Mouse (Mus musculus): ENCODE results near the gene Polr2b. TPM values are rescaled to one million over a fixed set of nuclear protein-coding genes. Genes with fewer than 3 reads are reported as not detected.

Polr2b gene
- polyA plus RNA-seq, 1 experiment from 2014 or later, result 24.9 TPM

GRCm38 (mm10) chr5:77314206-77314605 lies 4.3 kb downstream of the Polr2b start:
- H3K4me3 ChIP-seq (ENCODE audit: low read depth, low read length), result no peak overlapping the region
- WGBS (ENCODE audit: insufficient replicate concordance), result 85% methylated on average over 4 of the region's 4 CpGs
- no peak overlapping the region for H3K4me2 ChIP-seq (ENCODE audit: low read depth, low read length)
- H3K9ac ChIP-seq (ENCODE audit: low read depth, low read length), result no peak overlapping the region
- H3K9me3 ChIP-seq (replicated peaks; ENCODE audit: control insufficient read depth, low read length), result no peaks in the 10 kb centered on the region
- H3K27me3 ChIP-seq (ENCODE audit: control insufficient read depth, insufficient read depth, low read depth, low read length), result no peaks in the 10 kb centered on the region
- H3K27ac ChIP-seq (ENCODE audit: low read length), result no peak overlapping the region
- peaks cover 12% of the 10 kb centered on the region for H3K4me1 ChIP-seq (ENCODE audit: control insufficient read depth, low read depth, low read length)
- H3K36me3 ChIP-seq (ENCODE audit: control insufficient read depth, insufficient read depth), result peaks cover 20% of the 10 kb centered on the region
- no peak for ATAC-seq (ENCODE audit: low read depth)

- 84% methylated on average over 6 of the region's 6 CpGs for WGBS (ENCODE audit: insufficient replicate concordance)
- H3K9me3 ChIP-seq (replicated peaks; ENCODE audit: control insufficient read depth, low read length), result no peaks in the 10 kb centered on the region
- H3K4me3 ChIP-seq (ENCODE audit: low read depth, low read length), result no peak overlapping the region
- no peak for ATAC-seq (ENCODE audit: low read depth)
- H3K4me1 ChIP-seq (ENCODE audit: control insufficient read depth, low read depth, low read length), result peaks cover 12% of the 10 kb centered on the region
- H3K27ac ChIP-seq (ENCODE audit: low read length), result no peak overlapping the region
- H3K9ac ChIP-seq (ENCODE audit: low read depth, low read length), result no peak overlapping the region
- H3K27me3 ChIP-seq (ENCODE audit: control insufficient read depth, insufficient read depth, low read depth, low read length), result no peaks in the 10 kb centered on the region
- peaks cover 22% of the 10 kb centered on the region for H3K36me3 ChIP-seq (ENCODE audit: control insufficient read depth, insufficient read depth)
- no peak overlapping the region for H3K4me2 ChIP-seq (ENCODE audit: low read depth, low read length)
These were observed 5.0 kb downstream of the Polr2b start for GRCm38 (mm10) chr5:77314986-77315385.

- 57% methylated on average over 1 of the region's 1 CpGs for WGBS (ENCODE audit: insufficient replicate concordance)
- Histone ChIP-seq H3K4me1 (ENCODE audit: control insufficient read depth, low read depth, low read length) (no peaks in the 10 kb centered on the region), H3K4me3 (ENCODE audit: low read depth, low read length) (no peak overlapping the region), H3K27ac (ENCODE audit: low read length) (no peak overlapping the region), H3K36me3 (ENCODE audit: control insufficient read depth, insufficient read depth) (peaks cover 69% of the 10 kb centered on the region), H3K4me2 (ENCODE audit: low read depth, low read length) (no peak overlapping the region), H3K27me3 (ENCODE audit: control insufficient read depth, insufficient read depth, low read depth, low read length) (no peaks in the 10 kb centered on the region), H3K9ac (ENCODE audit: low read depth, low read length) (no peak overlapping the region), H3K9me3 (replicated peaks; ENCODE audit: control insufficient read depth, low read length) (no peaks in the 10 kb centered on the region)
- ATAC-seq (ENCODE audit: low read depth), result no peak
These were observed 15.0 kb downstream of the Polr2b start for GRCm38 (mm10) chr5:77324936-77325335.

GRCm38 (mm10) chr5:77330154-77330553 lies 20.2 kb downstream of the Polr2b start:
- Histone ChIP-seq H3K36me3 (ENCODE audit: control insufficient read depth, insufficient read depth) (peaks cover 51% of the 10 kb centered on the region), H3K9ac (ENCODE audit: low read depth, low read length) (no peak overlapping the region), H3K4me2 (ENCODE audit: low read depth, low read length) (no peak overlapping the region), H3K27me3 (ENCODE audit: control insufficient read depth, insufficient read depth, low read depth, low read length) (no peaks in the 10 kb centered on the region), H3K9me3 (replicated peaks; ENCODE audit: control insufficient read depth, low read length) (no peaks in the 10 kb centered on the region), H3K4me3 (ENCODE audit: low read depth, low read length) (no peak overlapping the region), H3K4me1 (ENCODE audit: control insufficient read depth, low read depth, low read length) (no peaks in the 10 kb centered on the region), H3K27ac (ENCODE audit: low read length) (no peak overlapping the region)
- WGBS (ENCODE audit: insufficient replicate concordance), result 65% methylated on average over 5 of the region's 5 CpGs
- ATAC-seq (ENCODE audit: low read depth), result no peak

- WGBS (ENCODE audit: insufficient replicate concordance), result 76% methylated on average over 4 of the region's 4 CpGs
- no peaks in the 10 kb centered on the region for H3K27me3 ChIP-seq (ENCODE audit: control insufficient read depth, insufficient read depth, low read depth, low read length)
- H3K9ac ChIP-seq (ENCODE audit: low read depth, low read length), result no peak overlapping the region
- ATAC-seq (ENCODE audit: low read depth), result no peak
- H3K27ac ChIP-seq (ENCODE audit: low read length), result no peak overlapping the region
- H3K36me3 ChIP-seq (ENCODE audit: control insufficient read depth, insufficient read depth), result peaks cover 68% of the 10 kb centered on the region
- H3K4me1 ChIP-seq (ENCODE audit: control insufficient read depth, low read depth, low read length), result no peaks in the 10 kb centered on the region
- no peaks in the 10 kb centered on the region for H3K9me3 ChIP-seq (replicated peaks; ENCODE audit: control insufficient read depth, low read length)
- no peak overlapping the region for H3K4me2 ChIP-seq (ENCODE audit: low read depth, low read length)
- H3K4me3 ChIP-seq (ENCODE audit: low read depth, low read length), result no peak overlapping the region
These were observed 30.1 kb downstream of the Polr2b start for GRCm38 (mm10) chr5:77340033-77340432.

- Histone ChIP-seq H3K27me3 (ENCODE audit: control insufficient read depth, insufficient read depth, low read depth, low read length) (no peaks in the 10 kb centered on the region), H3K9me3 (replicated peaks; ENCODE audit: control insufficient read depth, low read length) (no peaks in the 10 kb centered on the region), H3K9ac (ENCODE audit: low read depth, low read length) (no peak overlapping the region), H3K4me1 (ENCODE audit: control insufficient read depth, low read depth, low read length) (no peaks in the 10 kb centered on the region), H3K4me3 (ENCODE audit: low read depth, low read length) (no peak overlapping the region), H3K4me2 (ENCODE audit: low read depth, low read length) (no peak overlapping the region), H3K27ac (ENCODE audit: low read length) (no peak overlapping the region), H3K36me3 (ENCODE audit: control insufficient read depth, insufficient read depth) (peaks cover 41% of the 10 kb centered on the region)
- 88% methylated on average over 8 of the region's 8 CpGs for WGBS (ENCODE audit: insufficient replicate concordance)
- ATAC-seq (ENCODE audit: low read depth), result no peak
These were observed 39.0 kb downstream of the Polr2b start for GRCm38 (mm10) chr5:77348901-77349300.

- H3K4me1 ChIP-seq (ENCODE audit: control insufficient read depth, low read depth, low read length), result peaks cover 3% of the 10 kb centered on the region
- H3K4me2 ChIP-seq (ENCODE audit: low read depth, low read length), result no peak overlapping the region
- H3K36me3 ChIP-seq (ENCODE audit: control insufficient read depth, insufficient read depth), result peaks cover 33% of the 10 kb centered on the region
- no peaks in the 10 kb centered on the region for H3K9me3 ChIP-seq (replicated peaks; ENCODE audit: control insufficient read depth, low read length)
- no peak overlapping the region for H3K9ac ChIP-seq (ENCODE audit: low read depth, low read length)
- H3K27ac ChIP-seq (ENCODE audit: low read length), result no peak overlapping the region
- no peak for ATAC-seq (ENCODE audit: low read depth)
- no peaks in the 10 kb centered on the region for H3K27me3 ChIP-seq (ENCODE audit: control insufficient read depth, insufficient read depth, low read depth, low read length)
- WGBS (ENCODE audit: insufficient replicate concordance), result 89% methylated on average over 15 of the region's 15 CpGs
- no peak overlapping the region for H3K4me3 ChIP-seq (ENCODE audit: low read depth, low read length)
These were observed 40.2 kb downstream of the Polr2b start for GRCm38 (mm10) chr5:77349971-77350658.

GRCm38 (mm10) chr5:77351691-77352090 lies 41.7 kb downstream of the Polr2b start:
- no peak overlapping the region for H3K27ac ChIP-seq (ENCODE audit: low read length)
- H3K9me3 ChIP-seq (replicated peaks; ENCODE audit: control insufficient read depth, low read length), result no peaks in the 10 kb centered on the region
- peaks cover 28% of the 10 kb centered on the region for H3K36me3 ChIP-seq (ENCODE audit: control insufficient read depth, insufficient read depth)
- H3K9ac ChIP-seq (ENCODE audit: low read depth, low read length), result no peak overlapping the region
- no peaks in the 10 kb centered on the region; the same call in 1 of the 2 replicates for H3K27me3 ChIP-seq (ENCODE audit: control insufficient read depth, insufficient read depth, low read depth, low read length)
- no peak overlapping the region for H3K4me2 ChIP-seq (ENCODE audit: low read depth, low read length)
- ATAC-seq (ENCODE audit: low read depth), result no peak
- 68% methylated on average over 9 of the region's 9 CpGs for WGBS (ENCODE audit: insufficient replicate concordance)
- H3K4me1 ChIP-seq (ENCODE audit: control insufficient read depth, low read depth, low read length), result peaks cover 3% of the 10 kb centered on the region
- no peak overlapping the region for H3K4me3 ChIP-seq (ENCODE audit: low read depth, low read length)

GRCm38 (mm10) chr5:77354361-77354787 lies 44.4 kb downstream of the Polr2b start:
- peaks cover 7% of the 10 kb centered on the region; the same call in 1 of the 2 replicates for H3K36me3 ChIP-seq (ENCODE audit: control insufficient read depth, insufficient read depth)
- H3K4me3 ChIP-seq (ENCODE audit: low read depth, low read length), result no peak overlapping the region
- H3K4me1 ChIP-seq (ENCODE audit: control insufficient read depth, low read depth, low read length), result peaks cover 10% of the 10 kb centered on the region
- no peaks in the 10 kb centered on the region; the same call in 1 of the 2 replicates for H3K27me3 ChIP-seq (ENCODE audit: control insufficient read depth, insufficient read depth, low read depth, low read length)
- H3K27ac ChIP-seq (ENCODE audit: low read length), result no peak overlapping the region
- 0 out of 2 replicates have a peak, but pooled peaks have one; percentile 39 for ATAC-seq (ENCODE audit: low read depth)
- H3K9me3 ChIP-seq (replicated peaks; ENCODE audit: control insufficient read depth, low read length), result no peaks in the 10 kb centered on the region
- H3K4me2 ChIP-seq (ENCODE audit: low read depth, low read length), result peak overlapping the region; percentile 41
- WGBS (ENCODE audit: insufficient replicate concordance), result 2% methylated on average over 16 of the region's 16 CpGs
- no peak overlapping the region for H3K9ac ChIP-seq (ENCODE audit: low read depth, low read length)
